Mouse (Mus musculus): ENCODE measurements around the gene Bcl3. TPM values are rescaled to one million over a fixed set of nuclear protein-coding genes. Genes with fewer than 3 reads are reported as not detected.

The Bcl3 gene
- polyA plus RNA-seq, 1 experiment, result 13.0 TPM

DNA sequence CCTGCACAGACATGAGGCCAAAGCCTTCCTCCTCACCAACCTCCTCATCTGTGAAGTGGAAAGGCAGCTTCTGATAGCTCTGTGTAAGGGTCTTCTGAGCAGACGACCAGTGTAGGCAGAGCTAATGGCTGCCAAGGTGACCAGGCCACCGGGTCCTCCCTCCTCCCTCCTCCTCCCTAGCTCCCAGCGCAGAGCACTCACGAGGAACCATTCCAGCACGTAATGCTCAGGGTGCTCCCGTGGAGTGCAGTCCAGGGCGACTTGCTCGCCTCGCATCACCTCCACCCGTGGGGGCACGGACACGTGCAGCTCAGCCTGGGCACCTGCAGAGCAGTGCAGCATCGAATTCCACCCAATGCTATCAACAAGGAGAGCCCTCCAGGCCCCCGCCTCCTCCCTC, 54.3 kb downstream of the Bcl3 start:
- TF ChIP-seq CTCF (IDR thresholded peaks at IDR 0.05; ENCODE audit: control insufficient read depth, insufficient read depth, low read length) (no peak), POLR2A (IDR thresholded peaks at IDR 0.05; ENCODE audit: borderline replicate concordance, control insufficient read depth, low read depth, low read length) (no peak)
- H3K4me3 ChIP-seq (replicated peaks; ENCODE audit: control insufficient read depth, low read depth, low read length), result no peak overlapping the region
- WGBS, result 83% methylated on average over 14 of the region's 14 CpGs
- no peaks in the 10 kb centered on the region for H3K4me1 ChIP-seq (ENCODE audit: control insufficient read depth, insufficient read depth, low read length)
- no peak overlapping the region for H3K27ac ChIP-seq (ENCODE audit: control insufficient read depth, insufficient read depth, low read depth, low read length, poor library complexity)

DNA sequence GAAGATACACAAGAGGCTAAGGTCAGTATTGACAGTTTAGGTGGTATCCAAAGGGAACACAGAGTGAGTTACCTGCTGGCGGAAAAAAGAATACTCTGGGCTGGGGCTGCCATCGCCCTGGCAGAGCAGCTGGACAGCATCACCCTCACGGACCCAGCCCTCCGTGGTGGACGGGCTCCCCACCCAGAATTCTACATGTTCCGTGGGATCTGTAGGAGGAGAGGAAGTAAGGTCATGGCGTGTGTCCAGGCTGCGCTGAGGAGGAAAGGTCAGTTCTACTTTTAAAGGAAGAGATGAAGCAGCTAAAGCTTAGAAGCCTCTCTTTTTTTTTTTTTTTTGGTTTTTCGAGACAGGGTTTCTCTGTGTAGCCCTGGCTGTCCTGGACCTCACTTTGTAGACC, 58.0 kb downstream of the Bcl3 start:
- H3K4me1 ChIP-seq (ENCODE audit: control insufficient read depth, insufficient read depth, low read length), result no peaks in the 10 kb centered on the region
- no peak overlapping the region for H3K4me3 ChIP-seq (replicated peaks; ENCODE audit: control insufficient read depth, low read depth, low read length)
- no peak for TF ChIP-seq CTCF (IDR thresholded peaks at IDR 0.05; ENCODE audit: control insufficient read depth, insufficient read depth, low read length)
- 71% methylated on average over 9 of the region's 9 CpGs for WGBS
- no peak overlapping the region for H3K27ac ChIP-seq (ENCODE audit: control insufficient read depth, insufficient read depth, low read depth, low read length, poor library complexity)

DNA sequence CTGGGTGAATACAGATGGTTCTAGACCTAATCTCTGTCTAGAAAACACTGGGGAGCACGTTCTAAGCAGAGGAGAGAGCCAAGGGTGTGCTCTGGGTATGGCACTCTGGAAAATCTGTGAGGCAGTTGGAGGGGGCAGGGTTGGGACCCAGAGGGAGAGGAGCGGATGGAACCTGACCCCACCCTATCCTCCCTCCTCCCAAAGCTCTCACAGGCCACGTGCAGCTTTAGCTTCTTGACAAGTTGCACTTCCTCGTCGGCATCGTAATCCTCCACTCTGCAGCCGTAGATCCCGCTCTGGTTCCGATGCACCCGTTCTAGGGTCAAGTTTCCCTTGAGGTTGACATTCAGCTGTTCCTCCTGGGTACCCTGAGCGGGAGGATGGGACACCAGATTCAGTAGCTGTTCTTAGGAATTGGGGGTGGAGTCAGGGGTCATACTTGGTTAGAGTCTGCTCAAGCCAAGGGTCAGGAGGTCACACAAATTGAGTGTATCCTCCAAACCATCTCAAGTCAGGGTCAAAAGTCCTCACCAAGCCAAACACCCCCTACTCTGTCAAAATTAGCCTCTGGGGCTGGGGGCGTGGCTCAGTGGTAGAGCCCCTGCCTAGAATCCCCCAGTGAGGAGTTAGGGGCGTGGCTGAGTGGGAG, 58.6 kb downstream of the Bcl3 start:
- 71% methylated on average over 13 of the region's 13 CpGs for WGBS
- no peak overlapping the region for H3K4me3 ChIP-seq (replicated peaks; ENCODE audit: control insufficient read depth, low read depth, low read length)
- no peaks in the 10 kb centered on the region for H3K4me1 ChIP-seq (ENCODE audit: control insufficient read depth, insufficient read depth, low read length)
- TF ChIP-seq POLR2A (IDR thresholded peaks at IDR 0.05; ENCODE audit: borderline replicate concordance, control insufficient read depth, low read depth, low read length), result no peak
- no peak for TF ChIP-seq CTCF (IDR thresholded peaks at IDR 0.05; ENCODE audit: control insufficient read depth, insufficient read depth, low read length)
- no peak overlapping the region for H3K27ac ChIP-seq (ENCODE audit: control insufficient read depth, insufficient read depth, low read depth, low read length, poor library complexity)

DNA sequence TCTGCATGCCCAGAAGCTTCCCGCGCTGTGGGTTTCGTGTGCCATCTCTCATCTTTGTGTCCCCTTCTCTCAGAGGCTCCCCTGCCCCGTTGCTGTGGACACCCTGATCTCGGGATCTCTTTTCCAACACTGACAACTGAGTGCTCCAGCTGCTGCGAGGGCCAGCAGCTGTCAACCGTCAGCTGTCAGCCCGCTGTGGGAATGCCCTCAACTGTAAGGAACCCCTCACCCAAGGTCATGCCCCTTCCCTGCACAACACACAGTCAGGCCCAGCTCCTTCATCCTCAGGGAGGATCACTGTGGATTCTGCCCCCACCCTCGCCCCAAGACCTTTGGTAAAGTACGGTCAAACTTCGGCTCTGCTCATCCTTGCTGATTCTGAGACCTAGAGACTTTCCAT, 60.3 kb downstream of the Bcl3 start:
- TF ChIP-seq POLR2A (IDR thresholded peaks at IDR 0.05; ENCODE audit: borderline replicate concordance, control insufficient read depth, low read depth, low read length), result no peak
- no peak for TF ChIP-seq CTCF (IDR thresholded peaks at IDR 0.05; ENCODE audit: control insufficient read depth, insufficient read depth, low read length)

DNA sequence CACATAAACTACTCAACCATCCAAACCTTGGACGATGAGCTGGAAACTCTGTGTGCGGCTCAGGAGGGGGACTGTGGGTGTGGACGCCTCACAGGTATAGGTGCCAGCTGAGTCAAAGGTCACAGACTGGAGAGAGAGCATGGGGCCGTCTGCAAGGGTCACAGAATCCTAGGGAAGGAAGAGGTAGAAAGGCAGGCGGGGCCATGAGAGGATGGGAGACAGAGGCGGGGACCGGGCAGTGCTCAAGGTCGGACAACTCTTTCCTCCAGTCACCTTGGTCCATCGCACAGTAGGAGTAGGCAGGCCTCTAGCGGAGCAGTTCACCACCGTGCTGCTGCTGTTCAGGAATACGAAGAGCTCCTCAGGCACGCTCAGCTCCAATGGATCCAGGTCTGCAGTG, 62.5 kb downstream of the Bcl3 start:
- Histone ChIP-seq H3K4me1 (ENCODE audit: control insufficient read depth, insufficient read depth, low read length) (no peaks in the 10 kb centered on the region), H3K27ac (ENCODE audit: control insufficient read depth, insufficient read depth, low read depth, low read length, poor library complexity) (no peak overlapping the region), H3K4me3 (replicated peaks; ENCODE audit: control insufficient read depth, low read depth, low read length) (no peak overlapping the region)
- WGBS, result 83% methylated on average over 13 of the region's 13 CpGs
- no peak for TF ChIP-seq CTCF (IDR thresholded peaks at IDR 0.05; ENCODE audit: control insufficient read depth, insufficient read depth, low read length)
- no peak for TF ChIP-seq POLR2A (IDR thresholded peaks at IDR 0.05; ENCODE audit: borderline replicate concordance, control insufficient read depth, low read depth, low read length)

More for the DNA sequence above, 60.3 kb downstream of the Bcl3 start:
- 86% methylated on average over 11 of the region's 11 CpGs for WGBS
- Histone ChIP-seq H3K4me1 (ENCODE audit: control insufficient read depth, insufficient read depth, low read length) (no peaks in the 10 kb centered on the region), H3K4me3 (replicated peaks; ENCODE audit: control insufficient read depth, low read depth, low read length) (no peak overlapping the region), H3K27ac (ENCODE audit: control insufficient read depth, insufficient read depth, low read depth, low read length, poor library complexity) (no peak overlapping the region)

DNA sequence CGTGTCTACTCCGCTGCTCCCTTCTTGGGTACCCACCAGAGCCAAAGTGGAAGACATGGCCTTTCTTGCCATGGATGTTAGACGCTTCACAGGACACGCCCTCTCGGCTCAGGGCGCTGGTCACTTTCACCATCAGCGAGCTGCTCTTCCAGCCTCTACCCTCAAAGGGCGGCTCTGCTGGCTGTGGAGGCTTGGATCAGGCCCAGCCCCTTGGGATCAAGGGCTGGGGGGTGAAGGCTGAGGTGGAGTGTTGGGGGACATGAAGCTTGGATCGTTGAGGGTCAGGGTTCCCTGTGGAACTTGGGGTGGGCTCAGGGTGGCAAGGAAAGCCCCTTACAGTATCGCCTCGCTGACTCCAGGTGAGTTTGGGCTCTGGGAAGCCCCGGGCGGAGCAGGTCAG, 63.9 kb downstream of the Bcl3 start:
- Histone ChIP-seq H3K4me1 (ENCODE audit: control insufficient read depth, insufficient read depth, low read length) (no peaks in the 10 kb centered on the region), H3K27ac (ENCODE audit: control insufficient read depth, insufficient read depth, low read depth, low read length, poor library complexity) (no peak overlapping the region), H3K4me3 (replicated peaks; ENCODE audit: control insufficient read depth, low read depth, low read length) (no peak overlapping the region)
- TF ChIP-seq POLR2A (IDR thresholded peaks at IDR 0.05; ENCODE audit: borderline replicate concordance, control insufficient read depth, low read depth, low read length) (no peak), CTCF (IDR thresholded peaks at IDR 0.05; ENCODE audit: control insufficient read depth, insufficient read depth, low read length) (no peak)
- WGBS, result 87% methylated on average over 13 of the region's 13 CpGs

Other genes starting within 250 kb of the Bcl3 start
- gene Zfp296, start 245.5 kb downstream of the Bcl3 start, polyA plus RNA-seq (2011; ENCODE audit: insufficient read depth, insufficient read length, low replicate concordance, missing spikeins), result 2.8 and 3.0 TPM in 2 replicates
- gene Gemin7, start 245.2 kb downstream of the Bcl3 start, polyA plus RNA-seq (2011; ENCODE audit: insufficient read depth, insufficient read length, low replicate concordance, missing spikeins), result 52.9 and 74.3 TPM in 2 replicates
- 64.7 and 98.2 TPM in 2 replicates for gene Clasrp, start 218.3 kb downstream of the Bcl3 start, polyA plus RNA-seq (2011; ENCODE audit: insufficient read depth, insufficient read length, low replicate concordance, missing spikeins)
- 6.4 and 12.0 TPM in 2 replicates for gene Relb, start 193.3 kb downstream of the Bcl3 start, polyA plus RNA-seq (2011; ENCODE audit: insufficient read depth, insufficient read length, low replicate concordance, missing spikeins)
- gene Clptm1, start 157.7 kb downstream of the Bcl3 start, polyA plus RNA-seq (2011; ENCODE audit: insufficient read depth, insufficient read length, low replicate concordance, missing spikeins), result 18.1 and 31.2 TPM in 2 replicates
- 13.2 TPM in 1 of 2 replicates, not detected in the other for gene Apoc2, start 144.8 kb downstream of the Bcl3 start, polyA plus RNA-seq (2011; ENCODE audit: insufficient read depth, insufficient read length, low replicate concordance, missing spikeins)
- 7.6 TPM in 1 of 2 replicates, not detected in the other for gene Gm44805, start 141.3 kb downstream of the Bcl3 start, polyA plus RNA-seq (2011; ENCODE audit: insufficient read depth, insufficient read length, low replicate concordance, missing spikeins)
- gene Apoc4, start 141.3 kb downstream of the Bcl3 start, polyA plus RNA-seq (2011; ENCODE audit: insufficient read depth, insufficient read length, low replicate concordance, missing spikeins), result 3.6 and 18.7 TPM in 2 replicates
- 48.3 and 137 TPM in 2 replicates for gene Apoc1, start 130.1 kb downstream of the Bcl3 start, polyA plus RNA-seq (2011; ENCODE audit: insufficient read depth, insufficient read length, low replicate concordance, missing spikeins)
- 205 and 422 TPM in 2 replicates for gene Apoe, start 123.6 kb downstream of the Bcl3 start, polyA plus RNA-seq (2011; ENCODE audit: insufficient read depth, insufficient read length, low replicate concordance, missing spikeins)
- 19.2 and 19.3 TPM in 2 replicates for gene Tomm40, start 107.3 kb downstream of the Bcl3 start, polyA plus RNA-seq (2011; ENCODE audit: insufficient read depth, insufficient read length, low replicate concordance, missing spikeins)
- gene Nectin2, start 72.3 kb downstream of the Bcl3 start, polyA plus RNA-seq (2011; ENCODE audit: insufficient read depth, insufficient read length, low replicate concordance, missing spikeins), result 1.9 and 4.7 TPM in 2 replicates
- 0.79 and 4.5 TPM in 2 replicates for gene Bcam, start 51.8 kb downstream of the Bcl3 start, polyA plus RNA-seq (2011; ENCODE audit: insufficient read depth, insufficient read length, low replicate concordance, missing spikeins)
- gene Cblc, start 26.0 kb downstream of the Bcl3 start, polyA plus RNA-seq (2011; ENCODE audit: insufficient read depth, insufficient read length, low replicate concordance, missing spikeins), result not detected in 2 replicates
- not detected in 2 replicates for gene Gm19345, start 29.2 kb upstream of the Bcl3 start, polyA plus RNA-seq (2011; ENCODE audit: insufficient read depth, insufficient read length, low replicate concordance, missing spikeins)
- gene Ceacam16, start 38.5 kb upstream of the Bcl3 start, polyA plus RNA-seq (2011; ENCODE audit: insufficient read depth, insufficient read length, low replicate concordance, missing spikeins), result 3.8 and 8.2 TPM in 2 replicates
- gene Ceacam19, start 65.2 kb upstream of the Bcl3 start, polyA plus RNA-seq (2011; ENCODE audit: insufficient read depth, insufficient read length, low replicate concordance, missing spikeins), result not detected in 2 replicates
- 2.6 and 4.7 TPM in 2 replicates for gene Pvr, start 98.4 kb upstream of the Bcl3 start, polyA plus RNA-seq (2011; ENCODE audit: insufficient read depth, insufficient read length, low replicate concordance, missing spikeins)
- gene Igsf23, start 128.0 kb upstream of the Bcl3 start, polyA plus RNA-seq (2011; ENCODE audit: insufficient read depth, insufficient read length, low replicate concordance, missing spikeins), result 0.52 TPM in 1 of 2 replicates, not detected in the other
- gene Ceacam20, start 142.6 kb upstream of the Bcl3 start, polyA plus RNA-seq (2011; ENCODE audit: insufficient read depth, insufficient read length, low replicate concordance, missing spikeins), result 1.0 TPM in 2 replicates
- not detected in 2 replicates for gene Nlrp9b, start 168.7 kb upstream of the Bcl3 start, polyA plus RNA-seq (2011; ENCODE audit: insufficient read depth, insufficient read length, low replicate concordance, missing spikeins)

Measured in bone marrow, adult 2 months (tissue).